13 mouse cellular contexts compared by ENCODE assay signal in the genomic region with DNA sequence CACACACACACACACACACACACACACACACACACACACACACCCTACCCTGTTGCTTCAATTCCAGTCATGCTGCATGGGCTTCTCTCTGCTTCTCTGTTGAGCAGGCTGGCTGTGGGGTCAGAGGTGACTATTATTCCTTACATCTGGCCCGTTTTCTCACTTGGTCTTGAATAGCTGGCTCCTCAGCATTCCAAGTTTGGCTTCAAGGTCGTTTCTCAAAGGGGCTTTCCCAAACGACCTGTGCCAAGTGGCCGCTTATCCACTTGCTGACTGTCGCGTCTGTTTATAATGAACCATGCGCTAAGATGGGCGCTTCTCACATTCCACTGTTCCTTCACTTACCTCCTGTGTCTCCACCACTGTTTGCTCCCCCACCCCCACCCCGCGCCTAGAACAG.
"Had no signal": no experiment of that assay in that cellular context is flagged by ENCODE, and none has a peak within 500 bp of the region (broad histone marks: within the 10 kb centered on the region; RNA-seq: fewer than 3 reads in every experiment).

No protein-coding gene starts in this region.

- H3K9ac ChIP-seq: liver, embryonic 15.5 days; midbrain, embryonic 13.5 days; stomach, embryonic 15.5 days had no signal

- H3K36me3 ChIP-seq: limb, embryonic 10.5 days; liver, embryonic 15.5 days; midbrain, embryonic 13.5 days; stomach, embryonic 15.5 days had no signal

- H3K27ac ChIP-seq: layer of hippocampus, adult 2 months; limb, embryonic 10.5 days; liver, embryonic 15.5 days; macrophage; midbrain, embryonic 13.5 days; stomach, embryonic 15.5 days had no signal

- H3K4me1 ChIP-seq: liver, embryonic 15.5 days; midbrain, embryonic 13.5 days had no signal

- H3K27me3 ChIP-seq: liver, embryonic 15.5 days; midbrain, embryonic 13.5 days; stomach, embryonic 15.5 days had no signal

- H3K9me3 ChIP-seq: limb, embryonic 10.5 days; liver, embryonic 15.5 days; megakaryocyte, embryonic 14.5 days; midbrain, embryonic 13.5 days; stomach, embryonic 15.5 days had no signal

- ATAC-seq: midbrain, embryonic 13.5 days had no signal

- DNase-seq: kidney, postnatal 10 days; kidney, postnatal 4 days; right cerebral cortex, postnatal 14 days; thymus, adult 2 months; thymus, postnatal 36 days had no signal

- H3K4me3 ChIP-seq: layer of hippocampus, adult 2 months; limb, embryonic 10.5 days; liver, embryonic 15.5 days; midbrain, embryonic 13.5 days; stomach, embryonic 15.5 days had no signal

- H3K4me2 ChIP-seq: liver, embryonic 11.5 days; liver, embryonic 15.5 days; midbrain, embryonic 13.5 days; stomach, embryonic 15.5 days had no signal
